Mouse (Mus musculus): ENCODE measurements around the gene Sema4d.
"Not testable (repeated sequence)": the region's sequence is repeated elsewhere in the genome, so short reads cannot be mapped to it uniquely, and the experiment has no call there.

Sema4d gene

GRCm38 (mm10) chr13:51720556-51720955 is 73.0 kb downstream of the Sema4d start:
- DNase-seq = no peak

GRCm38 (mm10) chr13:51719256-51719655 is 74.3 kb downstream of the Sema4d start:
- DNase-seq = no peak

- DNase-seq = peak; percentile 71
Measured at GRCm38 (mm10) chr13:51716350-51717263, 76.9 kb downstream of the Sema4d start.

DNA sequence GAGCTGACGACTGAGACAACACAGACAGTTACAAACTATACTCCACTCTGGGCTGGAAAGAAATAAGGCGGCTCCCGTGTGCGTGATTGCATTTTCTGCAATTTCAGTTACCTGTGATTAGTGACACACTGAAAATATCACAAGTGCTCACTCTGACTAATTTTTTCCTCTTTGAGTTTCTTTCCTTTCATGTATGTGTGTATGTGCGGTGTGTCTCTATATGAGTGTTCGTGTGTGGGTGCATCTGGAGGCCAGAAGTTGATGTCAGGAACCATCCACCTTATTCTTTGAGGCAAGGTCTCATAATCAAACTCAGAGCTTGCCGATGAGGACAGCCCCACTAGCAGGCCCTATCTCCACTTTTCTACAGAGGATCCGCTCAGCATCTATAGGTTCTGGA is 81.5 kb downstream of the Sema4d start:
- DNase-seq = no peak

- no peak for DNase-seq
Measured at GRCm38 (mm10) chr13:51710738-51711137, 82.8 kb downstream of the Sema4d start.

DNA sequence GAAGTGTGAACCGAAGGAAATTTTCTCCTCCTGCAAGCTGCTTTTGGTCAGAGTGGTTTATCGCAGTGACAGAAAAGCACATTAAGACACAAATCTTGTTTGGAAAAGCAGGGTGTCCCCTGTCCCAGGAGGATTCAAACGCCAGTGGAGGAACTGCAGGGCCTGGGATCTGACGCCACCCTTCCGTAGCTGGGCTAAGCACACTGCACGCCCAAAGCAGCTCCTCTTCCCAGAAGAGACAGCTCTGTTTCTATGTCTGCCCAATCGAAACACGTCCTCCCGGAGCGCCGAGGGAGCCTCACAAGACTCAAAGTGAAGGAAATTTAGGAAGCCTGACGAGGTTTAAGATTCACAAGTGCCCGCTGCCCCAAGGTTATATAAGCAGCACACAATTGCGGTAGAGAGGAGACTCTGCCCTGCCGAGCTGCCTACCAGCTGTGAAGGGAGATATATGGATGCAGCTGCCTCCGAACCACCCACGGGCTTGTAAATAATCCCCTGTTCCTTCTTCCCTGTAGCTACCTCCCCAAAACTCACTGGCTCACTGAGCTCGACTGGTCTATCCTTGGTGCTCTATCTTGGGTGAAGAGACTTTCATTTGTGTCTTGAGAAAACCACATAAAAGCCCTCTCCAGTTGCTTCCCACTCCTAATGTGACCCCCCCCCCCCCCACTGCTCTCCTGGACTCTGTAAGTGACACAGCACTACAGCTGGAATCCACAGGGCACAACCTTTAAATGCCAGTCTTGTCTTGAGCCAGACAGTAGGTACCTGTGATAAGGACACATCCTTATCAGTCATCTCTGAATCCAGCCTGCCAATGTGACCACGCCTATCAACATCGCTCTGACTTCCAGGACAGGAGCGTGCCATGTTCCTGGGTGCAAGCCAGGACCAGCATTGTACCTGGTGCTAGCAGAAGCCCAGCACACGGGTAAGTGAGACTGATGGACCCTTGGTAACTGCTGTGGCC is 87.4 kb downstream of the Sema4d start:
- no peak for DNase-seq

DNA sequence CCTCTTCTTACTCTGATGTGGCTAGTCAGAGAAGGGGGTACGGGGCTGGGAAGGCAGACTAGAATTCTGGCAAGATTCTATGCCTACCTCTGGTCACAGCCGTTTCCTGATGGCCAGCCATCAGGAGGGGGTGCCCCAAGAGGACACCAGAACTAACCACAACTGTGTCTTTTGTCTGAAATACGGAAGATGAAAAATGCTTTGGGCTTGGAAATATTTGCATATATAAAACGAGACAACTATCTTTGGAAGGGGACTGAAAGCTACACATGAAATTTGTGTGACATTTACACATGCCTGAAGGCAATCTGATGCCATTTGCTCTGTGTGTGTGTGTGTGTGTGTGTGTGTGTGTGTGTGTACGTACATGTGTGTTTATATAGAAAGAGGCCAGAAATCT is 89.7 kb downstream of the Sema4d start:
- DNase-seq = no peak

GRCm38 (mm10) chr13:51698318-51698717 is 95.2 kb downstream of the Sema4d start:
- no peak for DNase-seq

- no peak for DNase-seq
Measured at GRCm38 (mm10) chr13:51697897-51698296, 95.7 kb downstream of the Sema4d start.

- no peak for DNase-seq
Measured at GRCm38 (mm10) chr13:51697455-51697854, 96.1 kb downstream of the Sema4d start.

- no peak for DNase-seq
Measured at GRCm38 (mm10) chr13:51696481-51696880, 97.1 kb downstream of the Sema4d start.

DNA sequence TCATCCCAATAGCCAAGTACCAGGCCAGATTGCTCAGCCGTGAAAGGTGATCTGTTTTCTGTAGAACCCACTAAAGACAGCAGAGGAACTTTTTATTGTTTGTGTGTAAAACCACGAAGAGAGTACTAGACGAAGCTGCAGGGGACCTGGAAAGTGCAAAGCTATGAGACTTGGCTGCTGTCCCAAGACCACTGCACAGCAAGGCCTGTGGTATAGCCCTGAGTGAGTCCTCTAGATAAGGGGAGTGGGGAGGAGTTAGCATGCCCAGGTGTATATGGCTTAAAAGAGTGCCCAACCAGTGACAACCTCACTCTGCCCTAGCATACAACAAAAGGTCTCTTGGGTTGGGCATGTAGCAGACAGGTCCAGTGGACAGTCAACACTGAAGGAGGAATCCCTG is 104.9 kb downstream of the Sema4d start:
- DNase-seq = no peak

DNA sequence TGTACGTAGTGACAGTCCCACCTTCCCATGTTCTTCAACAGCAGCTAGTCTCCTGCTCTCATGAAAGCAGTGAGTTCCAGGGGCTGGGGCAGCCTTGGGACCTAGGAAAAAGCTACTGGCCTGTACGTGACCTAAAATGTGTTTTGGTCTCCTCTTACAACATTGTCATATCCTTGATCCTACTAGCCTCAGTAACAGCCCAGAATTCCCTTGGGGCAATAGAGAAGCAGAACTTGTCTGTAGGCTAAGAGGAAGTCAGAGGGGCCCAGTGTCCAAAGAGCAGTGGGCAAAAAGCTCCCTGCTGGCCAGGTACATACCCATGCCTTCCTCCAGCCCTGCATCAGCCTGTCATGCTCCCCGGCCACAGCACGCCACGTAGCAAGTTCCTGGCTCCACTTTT is 106.6 kb downstream of the Sema4d start:
- no peak for DNase-seq

DNA sequence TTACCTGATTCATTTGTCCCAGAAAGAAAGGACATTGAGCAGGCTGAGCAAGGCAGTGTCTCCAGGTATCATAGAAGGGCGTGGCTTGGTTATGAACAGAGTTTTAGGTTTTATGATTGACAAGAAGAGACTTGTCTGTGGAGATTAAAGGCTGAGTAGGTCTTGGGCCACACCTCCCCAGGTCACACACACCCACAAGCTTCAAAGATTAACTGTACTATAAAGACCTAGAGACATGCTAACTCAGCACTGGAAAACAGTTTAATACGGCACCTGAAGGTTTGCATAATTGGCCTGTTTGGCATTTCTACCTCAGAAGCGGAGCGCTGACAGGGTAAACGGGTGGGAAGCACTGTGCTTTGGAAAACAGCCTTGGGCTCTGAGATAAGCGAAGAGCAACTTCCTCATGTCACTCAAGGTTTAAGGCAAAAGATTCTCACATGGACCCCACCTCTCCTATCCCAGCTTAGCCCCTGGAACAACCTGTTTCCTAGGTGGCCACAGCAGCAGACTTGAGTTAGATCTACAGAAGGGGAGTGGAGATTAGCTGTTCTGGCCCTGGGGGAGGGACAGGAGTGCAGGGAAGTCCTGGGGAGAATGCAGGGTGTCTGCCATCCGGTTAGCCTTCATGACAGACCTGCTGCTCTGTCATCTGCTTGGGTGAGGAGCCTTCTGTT is 108.1 kb downstream of the Sema4d start:
- DNase-seq = no peak

- no peak for DNase-seq
Measured at GRCm38 (mm10) chr13:51681634-51682033, 111.9 kb downstream of the Sema4d start.

- no peak for DNase-seq
Measured at GRCm38 (mm10) chr13:51681076-51681475, 112.5 kb downstream of the Sema4d start.

DNA sequence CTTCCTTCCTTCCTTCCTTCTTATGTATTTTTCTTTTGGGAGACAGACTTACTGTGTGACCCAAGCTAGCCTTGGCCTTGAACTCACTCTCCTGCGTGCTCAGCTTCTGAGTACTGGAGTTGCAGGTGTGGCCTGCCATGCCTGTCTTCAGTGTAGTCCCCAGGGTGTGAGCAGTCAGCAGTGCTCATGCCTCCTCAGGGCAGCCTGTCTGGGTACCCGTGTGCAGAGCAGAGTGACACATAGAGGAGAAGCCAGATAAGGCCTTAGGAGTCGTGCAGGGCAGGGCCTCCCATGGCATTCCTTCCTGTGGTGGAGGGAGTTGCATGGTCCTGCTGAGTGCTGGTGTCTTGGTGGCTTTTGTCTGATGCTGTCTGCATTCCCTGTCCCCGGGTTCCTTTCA is 114.2 kb downstream of the Sema4d start:
- DNase-seq = no peak

DNA sequence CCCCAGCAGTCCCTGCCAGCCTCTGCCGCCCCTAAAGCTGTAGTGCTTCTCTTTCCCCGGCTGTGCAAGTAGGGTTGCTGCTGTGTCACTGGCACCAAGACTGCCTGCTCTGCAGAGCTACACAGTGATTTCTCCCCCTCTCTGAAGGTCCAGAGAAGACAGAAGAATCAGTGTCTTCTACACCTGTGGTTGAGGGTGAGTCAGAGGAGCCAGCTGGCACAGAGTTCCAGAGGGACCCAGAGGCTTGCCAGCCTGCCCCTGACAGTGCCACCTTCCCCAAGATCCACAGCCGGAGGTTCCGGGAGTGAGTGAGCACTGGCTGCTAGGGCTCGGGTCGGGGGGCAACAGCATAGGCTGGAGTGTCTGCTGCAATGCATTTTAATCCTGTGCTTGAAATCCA is 114.9 kb downstream of the Sema4d start:
- no peak for DNase-seq

- DNase-seq = no peak
Measured at GRCm38 (mm10) chr13:51677630-51678185, 115.8 kb downstream of the Sema4d start.

DNA sequence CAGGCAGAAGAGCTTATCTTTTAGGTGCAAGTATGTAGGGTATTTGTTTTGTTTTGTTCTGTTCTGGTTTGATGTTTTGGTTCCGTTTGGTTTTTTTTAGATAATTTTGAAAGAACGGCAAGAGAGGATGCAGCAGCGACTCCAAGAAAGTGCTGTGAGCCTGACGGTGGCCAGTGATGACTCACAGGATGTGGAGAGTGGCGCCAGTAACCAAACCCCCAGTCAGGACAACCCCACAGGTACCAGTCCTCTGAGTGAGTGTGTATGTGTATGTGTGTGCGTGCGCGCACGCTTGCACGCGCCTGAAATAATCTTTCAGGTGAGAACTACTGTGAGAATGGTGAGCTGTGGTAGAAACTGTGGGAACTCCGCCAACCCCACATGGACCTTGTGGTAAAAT is 116.5 kb downstream of the Sema4d start:
- DNase-seq = no peak

- DNase-seq = no peak
Measured at GRCm38 (mm10) chr13:51676641-51677040, 116.9 kb downstream of the Sema4d start.

DNA sequence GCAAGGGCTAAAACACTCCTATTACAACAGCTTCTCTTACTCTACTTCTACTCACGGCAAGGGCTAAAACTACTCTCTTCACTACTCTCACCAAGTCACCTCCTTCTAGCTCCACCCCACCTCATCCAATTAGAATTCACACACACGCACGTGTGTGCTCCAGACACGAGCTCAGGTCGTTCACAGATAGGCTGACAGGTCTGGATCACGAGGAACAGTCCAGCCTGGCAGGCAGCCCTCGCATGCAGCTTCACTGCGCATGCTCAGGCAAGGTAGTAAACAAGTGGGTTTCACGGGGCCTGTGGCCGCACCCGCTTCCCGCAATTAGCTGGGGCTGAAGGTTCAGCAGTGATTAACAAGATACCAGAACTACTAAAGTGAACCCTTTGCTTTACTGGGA is 125.4 kb downstream of the Sema4d start:
- not testable (repeated sequence) for DNase-seq

DNA sequence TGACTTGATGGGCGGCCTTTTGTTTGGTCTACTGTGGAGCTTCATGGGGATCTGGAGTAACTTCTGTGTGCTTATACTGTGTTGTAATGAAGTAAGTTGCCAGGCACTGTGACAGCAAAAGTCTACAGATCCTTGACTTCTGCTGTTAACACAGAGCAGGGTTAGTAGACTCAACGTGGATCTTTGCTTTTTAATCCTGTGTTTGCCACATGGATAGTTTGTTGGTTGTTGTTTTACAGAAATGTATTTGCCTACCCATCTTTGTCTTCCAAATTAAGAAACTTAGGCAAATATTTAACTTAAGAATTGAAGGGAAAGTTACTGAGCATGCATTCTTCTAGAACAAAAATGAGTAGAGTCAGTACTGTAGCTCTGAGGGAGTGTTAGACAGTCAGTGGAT is 130.0 kb downstream of the Sema4d start:
- DNase-seq = no peak

All from cerebellum, adult 9-10 months (tissue).